Mouse (Mus musculus) embryonic fibroblast, embryonic 13.5 days (primary cell): ENCODE results near the gene Slc24a3.

ENCODE experiments used
- CTCF ChIP-seq: IDR thresholded peaks from 2 replicates; pipeline ENCODE4 v1.5.1; 2011; ENCODE audit warnings: mild to moderate bottlenecking, control low read depth, low read length, moderate library complexity, borderline replicate concordance; ENCODE audit not compliant: insufficient read depth
- POLR2A ChIP-seq: IDR thresholded peaks from 2 replicates; pipeline ENCODE4 v1.6.1; 2011; ENCODE audit warnings: low read depth, mild to moderate bottlenecking, control low read depth, low read length, moderate library complexity

- TF ChIP-seq CTCF = no peak
- TF ChIP-seq POLR2A = no peak
Observed at GRCm38 (mm10) chr2:145612937-145613336, 445.4 kb downstream of the Slc24a3 start.
